8 mouse cellular contexts compared by ENCODE assay signal in genomic region chr17:32991965-32992698, GRCm38 (mm10). TPM values are rescaled to one million over a fixed set of nuclear protein-coding genes. Genes with fewer than 3 reads are reported as not detected.
A peak's percentile ranks its signal among the peaks of the same experiment; 100 is the strongest.
DNase-seq lines count a peak whose midpoint lies in the region; ATAC-seq and TF ChIP-seq lines count a peak whose summit lies in the region.

No protein-coding gene starts in this region.

- 77% methylated on average over 12 of the region's 12 CpGs for WGBS in forebrain, embryonic 10.5 days
- WGBS in kidney, embryonic 16.5 days = 72% methylated on average over 12 of the region's 12 CpGs

- H3K4me2 ChIP-seq in kidney, embryonic 16.5 days (replicated peaks; ENCODE audit: low read depth, low read length) = peak overlapping the region; percentile 61

- peak; percentile 8 to 27 for DNase-seq in cerebellum, postnatal 25 days
- DNase-seq in cerebellum, adult 8-10 months = no peak
- no peak for DNase-seq in forebrain, embryonic 10.5 days (ENCODE audit: extremely low spot score, low spot score)
- DNase-seq in lung, postnatal 25 days (ENCODE audit: low spot score) = peak; percentile 22
- peak; percentile 9 to 14 for DNase-seq in thymus, postnatal 36 days
- DNase-seq in urinary bladder, postnatal 10 days (ENCODE audit: low spot score) = no peak

- TF ChIP-seq CTCF in E14TG2a.4 (conservative IDR thresholded peaks at IDR 0.05; ENCODE audit: low read length) = peak; percentile 41; the same call in 1 of the 2 replicates

- peaks cover 15% of the 10 kb centered on the region for H3K4me1 ChIP-seq in E14TG2a.4 (replicated peaks; ENCODE audit: low read depth, low read length)
- H3K4me1 ChIP-seq in forebrain, embryonic 10.5 days = peaks cover 10% of the 10 kb centered on the region
- H3K4me1 ChIP-seq in kidney, embryonic 16.5 days (ENCODE audit: insufficient read depth, low read length) = peaks cover 7% of the 10 kb centered on the region

- H3K9me3 ChIP-seq in E14TG2a.4 (ENCODE audit: low read length) = no peaks in the 10 kb centered on the region
- no peaks in the 10 kb centered on the region for H3K9me3 ChIP-seq in forebrain, embryonic 10.5 days
- H3K9me3 ChIP-seq in kidney, embryonic 16.5 days (ENCODE audit: low read length) = no peaks in the 10 kb centered on the region

- peak overlapping the region; percentile 90 for H3K4me3 ChIP-seq in E14TG2a.4 (replicated peaks; ENCODE audit: low read length)
- H3K4me3 ChIP-seq in forebrain, embryonic 10.5 days = peak overlapping the region; percentile 73
- H3K4me3 ChIP-seq in kidney, embryonic 16.5 days (ENCODE audit: low read length) = no peak overlapping the region; the same call in 1 of the 2 replicates

- peak overlapping the region; percentile 84 for H3K27ac ChIP-seq in forebrain, embryonic 10.5 days
- no peak overlapping the region for H3K27ac ChIP-seq in kidney, embryonic 16.5 days (ENCODE audit: low read length)

- H3K27me3 ChIP-seq in E14TG2a.4 (ENCODE audit: insufficient read depth, low read length) = no peaks in the 10 kb centered on the region
- H3K27me3 ChIP-seq in forebrain, embryonic 10.5 days (ENCODE audit: poor library complexity, severe bottlenecking) = no peaks in the 10 kb centered on the region
- H3K27me3 ChIP-seq in kidney, embryonic 16.5 days (ENCODE audit: insufficient read depth, low read length) = no peaks in the 10 kb centered on the region

- H3K9ac ChIP-seq in kidney, embryonic 16.5 days (replicated peaks; ENCODE audit: low read length) = peak overlapping the region; percentile 77; the same call in 1 of the 2 replicates

- H3K36me3 ChIP-seq in E14TG2a.4 (ENCODE audit: insufficient read depth, low read length) = peaks cover 13% of the 10 kb centered on the region; the same call in 1 of the 2 replicates
- H3K36me3 ChIP-seq in forebrain, embryonic 10.5 days (replicated peaks) = peaks cover 29% of the 10 kb centered on the region
- H3K36me3 ChIP-seq in kidney, embryonic 16.5 days (ENCODE audit: insufficient read depth, low read length) = peaks cover 15% of the 10 kb centered on the region

- no peak for ATAC-seq in kidney, embryonic 16.5 days (ENCODE audit: low FRiP score, low TSS enrichment)

RNA-seq across cellular contexts. Expression of gene Zfp952, which starts 0.8 kb away (rescaled TPM):
- polyA plus RNA-seq in forebrain, embryonic 10.5 days (2016; fragmentation: Nextera tagmentation; extraction: Ambion mirVana) = 13.4 and 13.7 TPM in 2 replicates
- polyA plus RNA-seq in kidney, embryonic 16.5 days (2015; fragmentation: Nextera tagmentation; extraction: Ambion mirVana) = 12.2 and 12.3 TPM in 2 replicates

RNA-seq across cellular contexts. Expression of gene Zfp472, which starts 26.5 kb away (rescaled TPM):
- polyA plus RNA-seq in forebrain, embryonic 10.5 days (2016; fragmentation: Nextera tagmentation; extraction: Ambion mirVana) = 13.0 and 14.1 TPM in 2 replicates
- polyA plus RNA-seq in kidney, embryonic 16.5 days (2015; fragmentation: Nextera tagmentation; extraction: Ambion mirVana) = 11.4 TPM in 2 replicates

RNA-seq across cellular contexts. Expression of gene Zfp763, which starts 41.1 kb away (rescaled TPM):
- 16.6 and 17.0 TPM in 2 replicates for polyA plus RNA-seq in forebrain, embryonic 10.5 days (2016; fragmentation: Nextera tagmentation; extraction: Ambion mirVana)
- 14.4 and 14.8 TPM in 2 replicates for polyA plus RNA-seq in kidney, embryonic 16.5 days (2015; fragmentation: Nextera tagmentation; extraction: Ambion mirVana)

RNA-seq across cellular contexts. Expression of gene Cyp4f13, which starts 44.9 kb away (rescaled TPM):
- 1.8 and 1.9 TPM in 2 replicates for polyA plus RNA-seq in forebrain, embryonic 10.5 days (2016; fragmentation: Nextera tagmentation; extraction: Ambion mirVana)
- polyA plus RNA-seq in kidney, embryonic 16.5 days (2015; fragmentation: Nextera tagmentation; extraction: Ambion mirVana) = 16.3 and 18.3 TPM in 2 replicates

Comparison
In these comparisons a context has a peak if more than half of its experiments do, and no peak if none do; other contexts are left out.
1. DNase-seq: peak in cerebellum, postnatal 25 days (2 of 2), lung, postnatal 25 days (single experiment) and thymus, postnatal 36 days (2 of 2); none in cerebellum, adult 8-10 months (single experiment), forebrain, embryonic 10.5 days (single experiment) and urinary bladder, postnatal 10 days (single experiment).